Mouse (Mus musculus) liver, embryonic 14.5 days (tissue): Measurements from ENCODE around the gene Fsd1l. TPM values are rescaled to one million over a fixed set of nuclear protein-coding genes. Genes with fewer than 3 reads are reported as not detected.

Source experiments
- ATAC-seq: fragments of 200-750 bp; cut with Nextera tagmentation; 2 replicates; pipeline ENCODE4 v1.8.0; 2017; ENCODE audit warnings: moderate number of reproducible peaks, mild to moderate bottlenecking, moderate library complexity; ENCODE audit not compliant: insufficient read depth
- DNase-seq, 3 experiments: peaks; one replicate each; pipeline ENCODE4 v3.0.0-alpha.2; 2012 to 2013; ENCODE audit warnings: low read depth in 3 of 3, low spot score in 3 of 3
- H3K27ac ChIP-seq: fragments of 300-500 bp; sonication (generic); 2 replicates; pipeline ENCODE4 v1.5.1; 2014; ENCODE audit warnings: moderate library complexity, mild to moderate bottlenecking, control low read depth, inconsistent platforms
- H3K27me3 ChIP-seq: fragments of 300-500 bp; sonication (generic); 2 replicates; pipeline ENCODE4 v1.6.1; 2014; ENCODE audit warnings: mild to moderate bottlenecking, low read length, moderate library complexity; ENCODE audit not compliant: control insufficient read depth, insufficient read depth
- H3K36me3 ChIP-seq: fragments of 300-500 bp; sonication (generic); replicated peaks from 2 replicates; pipeline ENCODE4 v1.6.1; 2014; ENCODE audit warnings: low read depth; ENCODE audit not compliant: control insufficient read depth, insufficient read depth
- H3K4me1 ChIP-seq, 2 experiments: fragments of 200-500 bp in 1 of 2; fragments of 300-500 bp in 1 of 2; sonication (generic) in 1 of 2; replicated peaks; 2 replicates each; pipeline ENCODE4 v1.6.1; 2012 to 2014; ENCODE audit warnings: antibody characterized with exemption in 1 of 2, inconsistent platforms in 1 of 2, low read length in 1 of 2; ENCODE audit not compliant: control insufficient read depth in 2 of 2, insufficient read depth in 2 of 2
- H3K4me2 ChIP-seq: fragments of 300-500 bp; sonication (generic); 2 replicates; pipeline ENCODE4 v1.6.1; 2014; ENCODE audit warnings: low read depth, mild to moderate bottlenecking, control low read depth, moderate library complexity
- H3K4me3 ChIP-seq, 2 experiments: fragments of 200-500 bp in 1 of 2; fragments of 300-500 bp in 1 of 2; sonication (generic) in 1 of 2; 2 replicates each; pipeline ENCODE4 v1.5.1; 2012 to 2014; ENCODE audit warnings: low read depth in 2 of 2, low read length in 2 of 2, mild to moderate bottlenecking in 2 of 2, control low read depth in 1 of 2, inconsistent platforms in 1 of 2, moderate library complexity in 1 of 2; ENCODE audit not compliant: insufficient read depth in 1 of 2
- H3K9ac ChIP-seq: fragments of 300-500 bp; sonication (generic); replicated peaks from 2 replicates; pipeline ENCODE4 v1.6.1; 2014; ENCODE audit warnings: mild to moderate bottlenecking, control low read depth, moderate library complexity
- H3K9me3 ChIP-seq: fragments of 300-500 bp; sonication (generic); 2 replicates; pipeline ENCODE4 v1.6.1; 2016; ENCODE audit warnings: low read length, mixed read lengths; ENCODE audit not compliant: control insufficient read depth
- CTCF ChIP-seq: IDR thresholded peaks from 2 replicates; pipeline ENCODE4 v1.5.1; 2016; ENCODE audit warnings: antibody characterized with exemption, low read depth, control low read depth
- EP300 ChIP-seq: IDR thresholded peaks from 2 replicates; pipeline ENCODE4 v1.6.1; 2016; ENCODE audit warnings: antibody characterized with exemption, low read depth
- WGBS: fragments of 180-500 bp; shearing (Covaris S2); extraction: QIAGEN DNeasy Blood & Tissue Kit; methylation state at CpG from one replicate; pipeline ENCODE4 v1.1.7; 2014; ENCODE audit not compliant: insufficient replicate concordance; 5-methylcytosine and 5-hydroxymethylcytosine counted together
- polyA plus RNA-seq, 2 experiments: library from polyadenylated mRNA; depleted of rRNA in 1 of 2; stranded (reverse) in 1 of 2; unstranded in 1 of 2; fragments of >200 nt; fragmentation: Nextera tagmentation in 1 of 2; extraction: Ambion mirVana in 1 of 2; gene quantifications; 2 replicates each; pipeline versions ENCODE4 v1.2.1 to v1.2.3; 2012 to 2014

Gene Fsd1l
- polyA plus RNA-seq, 2 experiments = 0.47 to 0.53 TPM

DNA sequence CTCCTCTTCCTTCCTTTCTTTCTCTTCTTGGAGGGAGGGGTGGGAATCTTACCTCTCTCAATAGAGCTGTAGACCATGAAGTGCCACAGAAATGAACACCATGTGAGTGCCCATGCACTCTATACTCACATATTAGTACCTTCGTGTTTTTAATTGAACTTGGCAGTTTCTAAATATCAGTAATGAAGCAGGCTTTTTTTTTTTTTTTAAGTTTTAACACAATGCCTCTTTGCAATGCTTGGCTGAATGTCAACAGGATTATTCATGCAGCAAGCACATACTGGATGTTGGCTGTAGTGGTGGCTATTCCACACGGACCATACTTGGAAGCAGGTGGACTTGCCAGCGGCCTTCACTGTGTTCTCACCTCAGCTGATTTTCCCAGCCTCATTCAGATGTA lies 4.1 kb downstream of the Fsd1l start:
- Histone ChIP-seq H3K4me1 (no peaks in the 10 kb centered on the region; a peak in 1 of 4 replicates), H3K27me3 (peaks cover 15% of the 10 kb centered on the region), H3K9ac (no peak overlapping the region), H3K9me3 (no peaks in the 10 kb centered on the region), H3K27ac (no peak overlapping the region), H3K4me3 (no peak overlapping the region), H3K36me3 (no peaks in the 10 kb centered on the region), H3K4me2 (no peak overlapping the region)
- TF ChIP-seq CTCF (no peak), EP300 (no peak)
- ATAC-seq = no peak
- no peak for DNase-seq
- 62% methylated on average over 3 of the region's 3 CpGs for WGBS

DNA sequence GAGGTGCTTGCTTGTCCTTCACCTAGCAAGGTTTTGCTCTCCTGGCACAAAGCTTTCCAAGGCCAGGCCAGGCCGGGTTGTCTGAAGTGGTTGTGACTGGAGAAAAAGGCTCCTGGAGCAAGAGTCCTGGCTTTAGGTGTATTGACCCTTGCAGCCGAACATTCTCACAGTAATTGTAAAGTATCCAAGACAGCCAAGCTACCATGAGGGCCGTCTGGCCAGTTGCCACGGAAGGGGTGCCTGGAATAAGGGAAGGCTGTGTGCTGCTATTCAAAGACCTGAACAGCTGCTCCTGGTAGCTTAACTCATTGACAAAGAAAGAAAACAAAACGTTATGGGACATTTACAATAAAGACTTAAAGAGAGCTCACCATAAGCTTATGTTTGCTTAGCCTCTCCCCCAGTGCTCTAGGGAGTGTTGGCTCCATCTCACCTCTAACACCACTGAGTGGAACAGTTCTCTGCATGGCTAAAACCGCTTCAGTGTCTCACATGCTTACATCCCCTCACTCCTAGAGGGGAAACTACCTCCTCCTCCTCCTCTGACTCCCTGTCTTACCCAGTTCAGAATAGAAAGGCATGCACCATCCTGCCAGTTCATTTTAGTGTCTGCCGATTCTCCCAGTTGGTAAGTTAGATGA lies 6.1 kb downstream of the Fsd1l start:
- H3K27me3 ChIP-seq = no peaks in the 10 kb centered on the region
- no peaks in the 10 kb centered on the region for H3K4me1 ChIP-seq
- WGBS = 61% methylated on average over 7 of the region's 7 CpGs
- H3K4me3 ChIP-seq = no peak overlapping the region
- no peak overlapping the region for H3K4me2 ChIP-seq
- no peak for ATAC-seq
- H3K36me3 ChIP-seq = no peaks in the 10 kb centered on the region
- no peak for TF ChIP-seq CTCF
- no peak for TF ChIP-seq EP300
- H3K9me3 ChIP-seq = no peaks in the 10 kb centered on the region
- DNase-seq = no peak
- no peak overlapping the region for H3K27ac ChIP-seq
- H3K9ac ChIP-seq = no peak overlapping the region

DNA sequence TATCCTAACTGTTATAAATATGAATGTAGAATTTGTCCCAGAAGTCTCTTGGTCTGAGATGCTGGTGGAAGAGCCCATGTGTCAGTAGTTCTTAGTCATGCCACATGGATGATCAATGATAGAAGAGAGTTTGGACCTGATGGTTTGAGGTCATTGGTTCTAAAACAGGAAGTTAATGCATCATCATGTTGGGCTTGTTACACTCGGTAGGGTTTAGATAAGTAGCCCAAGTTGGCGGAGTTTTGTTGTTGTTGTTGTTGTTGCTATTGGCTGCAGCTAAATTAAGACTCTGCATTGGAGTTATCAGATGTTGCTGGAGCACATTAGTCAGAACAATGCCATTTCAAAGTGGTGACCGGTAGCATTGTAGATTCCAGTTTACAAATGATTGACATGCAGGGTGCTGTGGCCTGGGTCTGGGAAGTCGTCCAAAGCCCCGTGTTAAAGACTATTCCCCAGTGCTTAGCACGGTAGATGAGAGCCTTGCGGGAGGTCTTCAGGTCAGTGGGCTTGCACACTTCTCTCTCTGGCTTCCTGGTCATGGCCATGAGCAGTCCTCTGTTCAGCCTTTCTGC lies 7.4 kb downstream of the Fsd1l start:
- Histone ChIP-seq H3K9me3 (no peaks in the 10 kb centered on the region), H3K27me3 (no peaks in the 10 kb centered on the region), H3K27ac (no peak overlapping the region), H3K4me2 (no peak overlapping the region), H3K9ac (no peak overlapping the region), H3K4me3 (no peak overlapping the region), H3K36me3 (no peaks in the 10 kb centered on the region), H3K4me1 (no peaks in the 10 kb centered on the region)
- 41% methylated on average over 7 of the region's 7 CpGs for WGBS
- ATAC-seq (no peak), DNase-seq (no peak)
- TF ChIP-seq EP300 = no peak
- no peak for TF ChIP-seq CTCF

DNA sequence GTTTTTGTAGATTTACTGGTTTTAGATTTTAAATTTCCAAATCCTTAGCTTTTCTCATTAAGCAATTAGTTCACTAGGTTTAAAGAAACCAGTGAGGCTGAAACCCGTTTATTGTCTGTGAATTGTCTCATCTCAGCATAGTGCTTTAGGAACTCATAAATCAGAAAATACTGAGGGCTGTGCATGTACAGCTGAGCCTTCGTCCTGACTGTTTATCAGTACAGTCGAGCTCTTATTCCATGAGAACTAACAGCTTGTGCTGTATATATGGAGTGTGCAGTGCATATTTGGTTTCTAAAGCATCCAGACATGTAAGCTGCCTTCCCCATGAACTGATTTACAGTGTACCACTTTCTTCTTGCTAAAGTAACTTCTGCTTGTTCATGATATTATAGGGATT lies 26.8 kb downstream of the Fsd1l start:
- Histone ChIP-seq H3K9ac (no peak overlapping the region), H3K4me2 (no peak overlapping the region), H3K9me3 (no peaks in the 10 kb centered on the region), H3K27ac (no peak overlapping the region), H3K27me3 (no peaks in the 10 kb centered on the region), H3K36me3 (no peaks in the 10 kb centered on the region), H3K4me1 (no peaks in the 10 kb centered on the region), H3K4me3 (no peak overlapping the region)
- 41% methylated on average over 3 of the region's 3 CpGs for WGBS
- ATAC-seq (no peak), DNase-seq (no peak)
- no peak for TF ChIP-seq CTCF
- no peak for TF ChIP-seq EP300

DNA sequence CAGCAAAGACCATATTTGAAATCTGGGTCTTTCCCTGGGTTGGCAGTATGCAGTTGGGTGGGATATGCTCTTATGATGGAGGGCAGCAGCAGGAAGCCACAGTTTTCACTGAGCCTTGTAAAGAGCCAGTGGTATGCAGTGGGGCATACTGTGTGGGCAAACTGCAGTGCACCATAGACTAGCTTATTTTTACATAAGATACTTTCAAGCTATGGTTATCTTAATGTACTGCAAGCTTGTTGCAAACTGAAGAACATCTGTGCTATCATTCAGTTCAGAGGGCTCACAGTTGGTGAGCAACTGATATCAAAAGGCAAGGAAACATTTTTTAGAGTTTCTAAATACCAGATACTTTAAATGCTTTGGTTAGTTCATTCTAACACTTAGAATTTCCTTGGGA lies 29.4 kb downstream of the Fsd1l start:
- H3K36me3 ChIP-seq = no peaks in the 10 kb centered on the region
- no peak overlapping the region for H3K4me3 ChIP-seq
- DNase-seq = no peak
- H3K27ac ChIP-seq = no peak overlapping the region
- H3K9me3 ChIP-seq = no peaks in the 10 kb centered on the region
- H3K9ac ChIP-seq = no peak overlapping the region
- H3K27me3 ChIP-seq = no peaks in the 10 kb centered on the region
- ATAC-seq = no peak
- no peaks in the 10 kb centered on the region for H3K4me1 ChIP-seq
- no peak overlapping the region for H3K4me2 ChIP-seq
- TF ChIP-seq CTCF = no peak
- peak; percentile 44 for TF ChIP-seq EP300
